Mouse (Mus musculus) adrenal gland, adult 18-20 months (tissue): ENCODE results near the gene Ap2s1. TPM values are rescaled to one million over a fixed set of nuclear protein-coding genes. Genes with fewer than 3 reads are reported as not detected.

Experiments
- DNase-seq, 2 experiments: peaks; one replicate each; pipeline ENCODE4 v3.0.0; 2021 to 2022; ENCODE audit warnings: low spot score in 2 of 2
- total RNA-seq, 2 experiments: library from RNA; stranded (reverse); gene quantifications; 1 replicate in 1 of 2; 2 replicates in 1 of 2; pipeline ENCODE4 v1.2.3; 2021

The Ap2s1 gene
- total RNA-seq, 2 experiments from 2014 or later, result 120 to 146 TPM

- DNase-seq, result no peak
Observed at GRCm38 (mm10) chr7:16792316-16792715, 54.1 kb downstream of the Ap2s1 start.

GRCm38 (mm10) chr7:16793010-16793725, 55.0 kb downstream of the Ap2s1 start:
- DNase-seq, result no peak

- no peak for DNase-seq
Observed at GRCm38 (mm10) chr7:16794886-16795285, 56.7 kb downstream of the Ap2s1 start.

Other genes with a start within 250 kb of the Ap2s1 start
- gene Arhgap35, start 123.4 kb upstream of the Ap2s1 start, total RNA-seq, result 10 to 100 TPM; 54.3 to 63.1 TPM
- gene Ceacam15, start 62.7 kb upstream of the Ap2s1 start, total RNA-seq, result not detected
- not detected for gene Ceacam9, start 16.5 kb upstream of the Ap2s1 start, total RNA-seq
- gene Slc1a5, start 42.9 kb downstream of the Ap2s1 start, total RNA-seq, result 100 to 1,000 TPM in 1 of 2 experiments, 10 to 100 TPM in 1; 89.3 to 253 TPM
- 10 to 100 TPM; 67.7 to 69.3 TPM for gene Strn4, start 77.5 kb downstream of the Ap2s1 start, total RNA-seq
- 10 to 100 TPM; 23.7 to 25.2 TPM for gene Fkrp, start 78.3 kb downstream of the Ap2s1 start, total RNA-seq
- gene Prkd2, start 104.5 kb downstream of the Ap2s1 start, total RNA-seq, result 10 to 100 TPM; 13.9 to 23.3 TPM
- gene Dact3, start 136.9 kb downstream of the Ap2s1 start, total RNA-seq, result 1 to 10 TPM; 3.1 to 3.8 TPM
- under 1 TPM in 1 of 2 experiments, not detected in 1; 0.35 TPM for gene Gng8, start 153.4 kb downstream of the Ap2s1 start, total RNA-seq
- 1 to 10 TPM in 1 of 2 experiments, under 1 TPM in 1; 0.96 to 1.1 TPM for gene Ptgir, start 168.1 kb downstream of the Ap2s1 start, total RNA-seq
- 100 to 1,000 TPM; 227 to 234 TPM for gene Calm3, start 185.7 kb downstream of the Ap2s1 start, total RNA-seq
- 10 to 100 TPM; 24.4 to 33.3 TPM for gene Pnmal2, start 206.3 kb downstream of the Ap2s1 start, total RNA-seq
- 1 to 10 TPM; 3.5 to 4.0 TPM for gene Pnmal1, start 221.3 kb downstream of the Ap2s1 start, total RNA-seq
- gene Gm42372, start 244.7 kb downstream of the Ap2s1 start, total RNA-seq, result 1 to 10 TPM; 1.6 to 2.0 TPM